Mouse (Mus musculus) ovary, postnatal 10 days (tissue): ENCODE measurements around the gene Trp53.
A peak's percentile ranks its signal among the peaks of the same experiment; 100 is the strongest.

ENCODE experiments used
- DNase-seq: peaks from one replicate; pipeline ENCODE4 v3.0.0; 2022; ENCODE audit warnings: low spot score

Gene Trp53

GRCm38 (mm10) chr11:69629802-69630201 is 49.6 kb downstream of the Trp53 start:
- no peak for DNase-seq

GRCm38 (mm10) chr11:69632284-69633089 is 52.3 kb downstream of the Trp53 start, which contains the start of gene Fxr2:
Gene Fxr2, plus strand, starts transcription at chr11:69632990.
- DNase-seq: peak; percentile 99

- DNase-seq: no peak
These were observed 53.1 kb downstream of the Trp53 start for GRCm38 (mm10) chr11:69633128-69633866.

- DNase-seq: no peak
These were observed 55.3 kb downstream of the Trp53 start for GRCm38 (mm10) chr11:69635471-69635870.
